Mouse (Mus musculus): ENCODE results near the gene Grwd1. TPM values are rescaled to one million over a fixed set of nuclear protein-coding genes. Genes with fewer than 3 reads are reported as not detected.
A peak's percentile ranks its signal among the peaks of the same experiment; 100 is the strongest.

The Grwd1 gene
- polyA plus RNA-seq, 1 experiment = 15.2 TPM

- Histone ChIP-seq H3K4me3 (ENCODE audit: extremely low read depth, insufficient read depth, insufficient read length) (no peak overlapping the region), H3K36me3 (ENCODE audit: control insufficient read depth, insufficient read depth, low read length) (peaks cover 11% of the 10 kb centered on the region), H3K27ac (ENCODE audit: insufficient read depth, low read length) (no peak overlapping the region), H3K27me3 (ENCODE audit: control insufficient read depth, insufficient read depth, low read length) (no peaks in the 10 kb centered on the region), H3K4me1 (ENCODE audit: control insufficient read depth, insufficient read depth, insufficient read length) (no peaks in the 10 kb centered on the region)
- TF ChIP-seq CTCF (IDR thresholded peaks at IDR 0.05; ENCODE audit: extremely low read depth, insufficient read depth, insufficient read length, insufficient replicate concordance) = no peak
- TF ChIP-seq POLR2A (IDR thresholded peaks at IDR 0.05; ENCODE audit: low read depth, low read length) = no peak
- no peak for DNase-seq (ENCODE audit: low read depth in 1 of 2, low spot score in 2 of 2)
Measured at GRCm38 (mm10) chr7:45820913-45821312, 9.8 kb downstream of the Grwd1 start.

GRCm38 (mm10) chr7:45819843-45820242, 10.9 kb downstream of the Grwd1 start:
- WGBS = 23% methylated on average over 25 of the region's 25 CpGs
- TF ChIP-seq CTCF (IDR thresholded peaks at IDR 0.05; ENCODE audit: extremely low read depth, insufficient read depth, insufficient read length, insufficient replicate concordance) (no peak), POLR2A (IDR thresholded peaks at IDR 0.05; ENCODE audit: low read depth, low read length) (no peak)
- H3K27ac ChIP-seq (ENCODE audit: insufficient read depth, low read length) = no peak overlapping the region
- peaks cover 3% of the 10 kb centered on the region; the same call in 1 of the 2 replicates for H3K36me3 ChIP-seq (ENCODE audit: control insufficient read depth, insufficient read depth, low read length)
- H3K4me3 ChIP-seq (ENCODE audit: extremely low read depth, insufficient read depth, insufficient read length) = no peak overlapping the region
- H3K4me1 ChIP-seq (ENCODE audit: control insufficient read depth, insufficient read depth, insufficient read length) = peaks cover under 1% of the 10 kb centered on the region; the same call in 1 of the 2 replicates
- no peaks in the 10 kb centered on the region for H3K27me3 ChIP-seq (ENCODE audit: control insufficient read depth, insufficient read depth, low read length)
- no peak for DNase-seq (ENCODE audit: low read depth in 1 of 2, low spot score in 2 of 2)

- H3K27me3 ChIP-seq (ENCODE audit: control insufficient read depth, insufficient read depth, low read length) = no peaks in the 10 kb centered on the region
- no peak for DNase-seq (ENCODE audit: low read depth in 1 of 2, low spot score in 2 of 2)
- no peak overlapping the region for H3K4me3 ChIP-seq (ENCODE audit: extremely low read depth, insufficient read depth, insufficient read length)
- WGBS = 68% methylated on average over 2 of the region's 2 CpGs
- no peak overlapping the region for H3K27ac ChIP-seq (ENCODE audit: insufficient read depth, low read length)
- H3K4me1 ChIP-seq (ENCODE audit: control insufficient read depth, insufficient read depth, insufficient read length) = peaks cover 4% of the 10 kb centered on the region; the same call in 1 of the 2 replicates
- no peak for TF ChIP-seq POLR2A (IDR thresholded peaks at IDR 0.05; ENCODE audit: low read depth, low read length)
- no peak for TF ChIP-seq CTCF (IDR thresholded peaks at IDR 0.05; ENCODE audit: extremely low read depth, insufficient read depth, insufficient read length, insufficient replicate concordance)
- H3K36me3 ChIP-seq (ENCODE audit: control insufficient read depth, insufficient read depth, low read length) = peaks cover 13% of the 10 kb centered on the region
Measured at GRCm38 (mm10) chr7:45815984-45816351, 14.8 kb downstream of the Grwd1 start.

GRCm38 (mm10) chr7:45815323-45815983, 15.3 kb downstream of the Grwd1 start:
- H3K36me3 ChIP-seq (ENCODE audit: control insufficient read depth, insufficient read depth, low read length) = peaks cover 18% of the 10 kb centered on the region
- H3K27me3 ChIP-seq (ENCODE audit: control insufficient read depth, insufficient read depth, low read length) = no peaks in the 10 kb centered on the region
- TF ChIP-seq CTCF (IDR thresholded peaks at IDR 0.05; ENCODE audit: extremely low read depth, insufficient read depth, insufficient read length, insufficient replicate concordance) (no peak), POLR2A (IDR thresholded peaks at IDR 0.05; ENCODE audit: low read depth, low read length) (no peak)
- no peak overlapping the region for H3K27ac ChIP-seq (ENCODE audit: insufficient read depth, low read length)
- H3K4me3 ChIP-seq (ENCODE audit: extremely low read depth, insufficient read depth, insufficient read length) = no peak overlapping the region
- no peak for DNase-seq (ENCODE audit: low read depth in 1 of 2, low spot score in 2 of 2)
- H3K4me1 ChIP-seq (ENCODE audit: control insufficient read depth, insufficient read depth, insufficient read length) = peaks cover 4% of the 10 kb centered on the region; the same call in 1 of the 2 replicates
- 89% methylated on average over 10 of the region's 10 CpGs for WGBS

GRCm38 (mm10) chr7:45814841-45815240, 15.9 kb downstream of the Grwd1 start:
- 8% methylated on average over 5 of the region's 5 CpGs for WGBS
- Histone ChIP-seq H3K4me3 (ENCODE audit: extremely low read depth, insufficient read depth, insufficient read length) (no peak overlapping the region), H3K27ac (ENCODE audit: insufficient read depth, low read length) (no peak overlapping the region), H3K4me1 (ENCODE audit: control insufficient read depth, insufficient read depth, insufficient read length) (peaks cover 4% of the 10 kb centered on the region; the same call in 1 of the 2 replicates), H3K36me3 (ENCODE audit: control insufficient read depth, insufficient read depth, low read length) (peaks cover 25% of the 10 kb centered on the region), H3K27me3 (ENCODE audit: control insufficient read depth, insufficient read depth, low read length) (no peaks in the 10 kb centered on the region)
- TF ChIP-seq POLR2A (IDR thresholded peaks at IDR 0.05; ENCODE audit: low read depth, low read length) (no peak), CTCF (IDR thresholded peaks at IDR 0.05; ENCODE audit: extremely low read depth, insufficient read depth, insufficient read length, insufficient replicate concordance) (no peak)
- no peak for DNase-seq (ENCODE audit: low read depth in 1 of 2, low spot score in 2 of 2)

GRCm38 (mm10) chr7:45813787-45814779, 16.7 kb downstream of the Grwd1 start, which contains the start of gene Cyth2:
Cyth2 (minus strand) TSS chr7:45814581.
- H3K36me3 ChIP-seq (ENCODE audit: control insufficient read depth, insufficient read depth, low read length) = peaks cover 32% of the 10 kb centered on the region
- H3K4me1 ChIP-seq (ENCODE audit: control insufficient read depth, insufficient read depth, insufficient read length) = peaks cover 4% of the 10 kb centered on the region; the same call in 1 of the 2 replicates
- H3K4me3 ChIP-seq (ENCODE audit: extremely low read depth, insufficient read depth, insufficient read length) = peak within 1 kb of the TSS; percentile 76
- DNase-seq (ENCODE audit: low read depth in 1 of 2, low spot score in 2 of 2) = peak; percentile 99 to 100
- H3K27me3 ChIP-seq (ENCODE audit: control insufficient read depth, insufficient read depth, low read length) = no peaks in the 10 kb centered on the region
- no peak for TF ChIP-seq CTCF (IDR thresholded peaks at IDR 0.05; ENCODE audit: extremely low read depth, insufficient read depth, insufficient read length, insufficient replicate concordance)
- TF ChIP-seq POLR2A (IDR thresholded peaks at IDR 0.05; ENCODE audit: low read depth, low read length) = peak; percentile 48
- H3K27ac ChIP-seq (ENCODE audit: insufficient read depth, low read length) = peak within 1 kb of the TSS; percentile 96
- under 1% methylated on average over 80 of the region's 92 CpGs for WGBS
